Mouse (Mus musculus) embryo, embryonic 11.5 days (tissue): ENCODE measurements at regions not wholly inside any gene's neighbourhood (a gene's known extent, or its start where the extent isn't known, plus 50 kb on each side); places are given as distances from the start of the nearest gene placed in this dataset.

Experiments
- DNase-seq: peaks from one replicate; pipeline ENCODE4 v3.0.0-alpha.2; 2012; ENCODE audit warnings: low read depth, low spot score

- DNase-seq, result no peak
Measured at GRCm38 (mm10) chr17:44336842-44337241, 148.5 kb downstream of the Clic5 start.

DNA sequence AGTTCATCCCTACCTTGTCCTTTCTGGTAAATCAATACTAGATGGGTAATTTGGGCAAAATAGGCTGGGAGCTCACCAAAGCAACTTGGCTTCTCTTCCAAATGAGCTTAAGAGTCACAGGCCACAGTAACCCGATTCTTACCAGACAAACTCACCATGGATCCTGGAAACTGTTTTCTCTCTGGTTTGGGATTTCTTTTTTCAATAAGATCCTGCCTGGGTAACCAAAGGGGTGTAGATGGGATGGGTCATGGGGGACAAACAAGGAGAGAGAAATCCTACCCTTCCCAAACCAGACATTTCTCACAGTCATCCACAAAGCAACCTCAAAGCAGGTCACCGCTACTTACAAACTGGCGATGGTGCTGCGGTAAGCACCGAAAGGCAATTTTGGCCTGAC is 148.9 kb downstream of the Clic5 start:
- DNase-seq, result no peak

DNA sequence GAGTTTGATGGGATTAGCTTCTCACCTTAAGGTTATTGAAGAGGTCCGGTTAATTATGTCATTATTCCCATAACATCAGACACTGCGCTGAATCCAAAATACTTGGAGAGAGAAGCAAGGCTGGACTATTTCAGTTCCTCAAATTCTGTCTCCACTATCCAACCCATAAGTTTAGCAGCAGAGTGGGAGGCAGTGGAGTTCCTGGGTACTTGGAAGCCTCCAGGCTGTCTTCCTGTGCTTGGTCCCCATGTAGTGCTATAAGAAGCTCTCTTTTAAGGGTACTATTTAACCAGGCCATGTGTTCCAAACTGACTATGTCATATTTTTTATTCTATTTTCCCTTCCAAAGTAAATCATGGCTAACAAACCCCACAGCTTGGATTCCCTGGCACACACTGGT is 156.2 kb downstream of the Clic5 start:
- no peak for DNase-seq

DNA sequence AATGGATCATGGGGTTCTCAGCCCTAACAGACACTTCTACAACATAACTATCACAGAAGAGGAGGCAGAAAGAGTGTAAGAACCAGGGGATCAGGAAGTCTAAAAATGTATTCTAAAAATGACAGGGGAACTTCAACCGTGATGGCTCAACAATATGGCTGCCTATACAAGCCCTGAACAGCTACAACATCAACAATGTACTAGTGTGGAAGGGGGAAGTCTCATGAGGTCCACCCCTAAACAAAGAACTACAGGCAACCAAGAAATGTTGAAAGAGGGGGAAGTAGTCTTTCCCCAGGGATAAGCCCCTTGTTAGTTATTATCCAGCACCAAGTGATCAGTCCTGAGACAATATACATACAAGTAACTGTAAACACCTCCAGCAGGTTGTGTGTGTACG is 157.0 kb downstream of the Clic5 start:
- no peak for DNase-seq

GRCm38 (mm10) chr17:44350201-44350948 is 162.0 kb downstream of the Clic5 start:
- no peak for DNase-seq

- no peak for DNase-seq
Measured at GRCm38 (mm10) chr17:44350949-44351244, 162.5 kb downstream of the Clic5 start.

DNA sequence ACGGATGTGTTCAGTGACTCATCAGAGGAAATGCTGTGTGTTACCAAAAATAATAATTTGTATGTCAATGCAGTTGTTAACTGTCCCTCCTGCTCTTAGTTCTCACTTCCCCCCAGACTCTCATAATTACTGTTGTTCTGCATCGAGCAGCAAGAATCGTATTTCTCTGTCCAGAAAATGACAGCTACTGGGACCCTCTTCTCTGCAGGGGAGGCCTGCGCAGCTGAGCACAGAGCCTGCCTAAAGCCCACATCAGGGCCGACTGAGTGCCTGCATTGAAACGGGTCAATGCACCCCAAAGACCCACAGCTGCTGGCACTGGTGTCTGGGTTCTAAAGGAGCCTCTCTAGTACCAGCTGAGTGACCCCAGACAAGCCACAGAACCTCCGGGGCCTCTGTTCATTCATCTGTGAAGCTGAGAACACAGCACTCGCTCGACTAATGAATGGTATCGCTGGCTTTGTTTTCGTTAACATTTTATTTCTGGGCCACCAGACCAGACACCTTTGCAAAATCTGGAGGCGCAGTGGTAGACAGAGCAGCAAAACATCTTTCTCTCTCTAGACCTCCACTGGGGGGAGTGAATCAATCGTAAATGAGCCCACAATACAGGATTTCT is 163.2 kb downstream of the Clic5 start:
- no peak for DNase-seq

GRCm38 (mm10) chr17:44352142-44352541 is 163.8 kb downstream of the Clic5 start:
- DNase-seq, result no peak

DNA sequence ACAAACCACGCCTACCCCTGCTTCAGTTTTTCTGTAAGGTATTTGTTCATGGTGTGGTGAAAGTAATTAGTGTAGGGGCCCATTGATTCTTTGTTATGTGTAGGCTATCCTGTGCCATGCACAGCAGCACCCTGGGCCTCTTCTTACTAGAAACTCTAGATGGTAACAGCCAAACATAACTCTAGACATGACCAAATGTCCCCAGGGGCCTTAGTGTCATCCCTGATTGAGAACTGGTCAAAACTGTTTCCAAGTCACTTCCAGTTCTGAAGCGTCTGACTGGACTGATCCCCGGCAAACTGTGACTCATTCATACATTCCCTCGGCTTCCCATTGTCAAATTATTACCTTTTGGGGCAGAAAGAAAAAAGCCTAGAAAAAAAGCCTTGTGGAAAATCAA is 174.7 kb downstream of the Clic5 start:
- DNase-seq, result no peak

- DNase-seq, result no peak
Measured at GRCm38 (mm10) chr17:44364494-44364893, 176.1 kb downstream of the Clic5 start.

DNA sequence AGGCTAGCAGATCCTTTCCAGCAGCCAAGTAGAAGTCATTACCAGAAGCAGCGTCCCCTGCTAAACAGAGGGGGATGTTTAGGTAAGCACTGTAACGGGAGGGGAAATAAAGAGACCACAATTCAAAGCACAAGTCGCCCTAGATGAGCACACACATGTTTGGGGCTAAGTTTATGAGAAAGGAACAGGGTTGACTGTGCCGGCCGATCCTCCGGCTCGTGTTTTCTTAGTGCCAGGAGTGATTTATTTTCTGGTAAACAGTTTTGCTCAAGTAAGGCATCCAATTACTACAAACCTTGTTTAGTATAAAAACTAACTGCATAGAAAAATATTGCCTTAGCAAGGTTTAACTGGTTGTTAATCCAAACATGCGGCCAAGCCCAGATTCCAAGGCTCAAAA is 178.1 kb downstream of the Clic5 start:
- no peak for DNase-seq

DNA sequence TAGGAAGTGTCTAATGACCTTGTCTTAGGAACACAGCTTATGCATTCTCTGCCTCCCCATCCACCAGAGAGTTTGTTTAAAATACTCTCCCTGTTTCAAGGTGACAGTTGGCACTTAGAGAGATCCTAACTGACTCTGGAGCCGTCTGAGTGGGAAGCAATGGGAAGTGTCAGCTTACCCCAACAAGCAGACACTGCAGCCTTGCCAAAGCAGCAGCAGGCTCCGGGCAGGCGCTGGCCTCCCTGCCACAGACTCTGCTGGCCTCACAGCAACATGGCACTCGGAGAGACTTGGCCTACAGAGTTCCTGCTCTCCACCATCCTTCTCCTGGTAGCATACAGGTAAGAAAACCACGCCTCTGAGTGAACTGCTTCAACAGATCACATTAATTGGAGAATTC is 179.2 kb downstream of the Clic5 start:
- no peak for DNase-seq

GRCm38 (mm10) chr17:44370966-44371465 is 182.6 kb downstream of the Clic5 start:
- no peak for DNase-seq

DNA sequence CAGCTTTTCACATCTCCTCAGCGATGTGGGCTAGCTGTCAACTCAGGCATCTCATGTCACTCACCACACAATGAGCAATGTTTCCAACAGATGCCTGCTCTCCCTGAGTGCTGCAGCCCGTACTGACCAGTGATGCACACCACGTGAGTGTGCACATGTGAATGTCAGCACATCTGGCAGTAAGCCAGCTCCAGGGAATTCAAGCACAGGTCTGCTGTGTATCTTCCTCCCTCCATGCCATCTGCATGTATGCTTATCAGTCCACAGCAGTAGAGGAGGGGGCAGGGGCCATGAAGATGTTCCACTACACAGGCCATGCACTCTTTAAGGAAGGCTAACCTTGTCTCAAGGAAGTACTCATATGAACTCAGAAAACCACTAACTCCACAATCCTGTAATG is 183.2 kb downstream of the Clic5 start:
- DNase-seq, result no peak

DNA sequence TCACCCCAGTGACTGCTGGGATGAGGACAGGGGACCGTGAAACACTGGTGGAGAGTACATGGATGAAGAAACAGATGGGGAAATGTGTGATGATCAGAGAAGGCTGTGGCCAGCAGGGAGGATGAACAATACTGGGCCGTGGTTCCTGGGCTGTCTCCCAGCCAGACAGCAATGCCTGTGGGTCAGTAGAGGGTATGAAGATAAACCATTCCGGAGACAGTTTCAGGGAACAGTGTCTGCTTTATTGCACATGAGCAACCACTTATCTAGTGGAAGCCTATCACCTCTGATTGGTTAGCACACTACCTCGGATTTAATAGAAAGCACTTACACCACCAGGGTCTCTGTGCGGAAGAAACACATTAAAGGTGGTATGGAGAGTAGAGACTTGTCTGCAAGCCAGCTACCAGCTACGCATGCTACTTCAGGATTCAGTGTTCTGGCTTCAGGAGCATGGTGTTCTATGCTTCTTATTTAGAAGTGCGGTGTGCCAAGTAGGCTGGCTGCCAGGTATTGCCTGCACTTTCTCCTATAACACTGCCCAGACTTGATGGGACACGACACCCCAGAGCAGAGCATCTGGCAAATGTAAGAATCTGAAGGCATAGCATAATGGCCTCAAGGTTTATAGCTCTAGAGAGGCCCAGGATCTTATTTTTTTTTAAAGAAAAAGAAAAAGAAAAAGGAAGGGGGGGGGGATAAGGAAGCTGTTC is 185.5 kb downstream of the Clic5 start:
- DNase-seq, result no peak

GRCm38 (mm10) chr17:44378391-44378790 is 190.0 kb downstream of the Clic5 start:
- DNase-seq, result no peak

- DNase-seq, result no peak
Measured at GRCm38 (mm10) chr17:44388916-44389315, 200.5 kb downstream of the Clic5 start.

DNA sequence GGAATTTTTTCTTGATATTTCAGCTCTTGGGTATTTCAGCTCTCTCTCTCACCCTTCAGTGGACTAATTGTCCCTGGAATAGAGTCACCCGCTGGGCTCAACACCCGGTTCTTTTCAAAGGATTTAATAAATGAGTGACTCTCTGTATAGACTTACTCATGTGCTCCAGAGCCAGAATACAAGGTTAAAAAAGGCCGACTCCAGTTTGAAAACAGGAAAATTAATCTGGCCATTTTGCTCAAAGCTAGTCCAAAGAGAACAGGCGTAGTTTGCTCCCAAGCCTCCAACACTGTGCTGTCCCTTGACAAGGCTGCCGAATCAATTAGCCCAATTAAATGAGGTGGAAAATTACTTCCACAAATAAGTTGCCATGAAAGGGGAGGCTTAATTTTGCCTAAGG is 209.4 kb downstream of the Clic5 start:
- no peak for DNase-seq

DNA sequence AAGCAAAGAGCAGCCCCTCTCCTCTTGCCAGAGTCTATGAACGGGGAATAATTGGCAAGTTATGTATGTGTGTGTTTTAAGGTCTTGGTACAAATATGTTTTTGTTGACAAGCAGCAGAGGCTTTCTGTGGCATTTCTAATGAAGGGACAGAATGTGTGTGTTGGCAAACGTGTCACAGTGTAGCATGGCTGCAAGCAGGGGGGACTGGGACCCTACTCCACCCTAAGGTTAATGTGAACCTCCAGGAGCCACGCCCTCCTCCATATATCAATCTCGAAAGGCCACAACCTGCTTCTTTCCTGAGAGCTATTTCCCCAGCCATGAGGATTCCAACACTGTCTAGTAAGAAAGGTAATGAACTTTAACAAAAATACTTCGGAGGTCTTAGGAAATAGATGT is 209.8 kb downstream of the Clic5 start:
- no peak for DNase-seq

DNA sequence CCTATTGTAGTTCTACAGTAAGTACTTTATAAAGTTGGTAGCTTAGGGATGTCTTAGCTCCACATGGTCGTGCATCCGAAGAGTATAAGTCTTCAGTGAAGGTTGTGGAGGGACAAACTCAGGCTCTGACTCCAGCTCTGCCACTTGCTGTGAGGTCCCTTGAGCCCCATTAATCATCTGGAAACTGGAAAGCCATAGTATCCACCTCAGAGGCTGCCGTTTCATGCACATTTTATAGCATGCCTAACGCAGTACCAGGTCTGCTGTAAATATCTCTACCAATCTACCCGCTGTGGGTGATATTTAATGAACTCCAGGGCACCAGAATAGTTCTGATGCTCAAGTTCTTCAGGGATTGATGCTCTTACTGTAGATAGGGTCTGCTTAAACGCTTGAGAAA is 216.5 kb downstream of the Clic5 start:
- no peak for DNase-seq

DNA sequence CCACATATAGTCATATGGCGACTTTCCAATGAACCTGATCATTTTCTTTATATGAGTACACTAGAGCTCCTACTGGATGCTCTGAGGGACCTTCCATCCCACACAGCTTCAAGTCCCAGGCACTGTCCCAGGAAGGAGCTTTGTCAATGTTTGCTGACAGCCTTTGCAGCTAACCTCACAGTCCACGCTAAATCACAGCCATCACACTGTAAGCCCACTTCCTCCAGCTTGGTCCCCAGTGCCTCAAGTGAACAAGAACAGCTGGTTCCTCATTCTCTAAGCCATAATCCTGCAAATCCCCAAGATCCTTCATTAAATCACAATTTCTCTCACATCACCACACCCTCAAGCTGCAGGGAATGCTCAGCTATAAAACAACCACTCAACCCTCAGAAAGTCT is 222.6 kb downstream of the Clic5 start:
- no peak for DNase-seq

- DNase-seq, result no peak
Measured at GRCm38 (mm10) chr17:44418676-44419404, 230.5 kb downstream of the Clic5 start.
